Mouse (Mus musculus) right cerebral cortex, postnatal 10 days (tissue): ENCODE results near the gene Crcp.
A peak's percentile ranks its signal among the peaks of the same experiment; 100 is the strongest.
"Not testable (repeated sequence)": the region's sequence is repeated elsewhere in the genome, so short reads cannot be mapped to it uniquely, and the experiment has no call there.

ENCODE experiments used
- DNase-seq, 2 experiments: peaks; one replicate each; pipeline ENCODE4 v3.0.0; 2021; ENCODE audit warnings: low spot score in 2 of 2

Gene Crcp

GRCm38 (mm10) chr5:130023767-130024539, 5.1 kb upstream of the Crcp start:
- DNase-seq = peak; percentile 83 to 87

GRCm38 (mm10) chr5:130027134-130027533, 2.0 kb upstream of the Crcp start:
- DNase-seq = no peak

GRCm38 (mm10) chr5:130027696-130028095, 1.4 kb upstream of the Crcp start:
- no peak for DNase-seq

DNA sequence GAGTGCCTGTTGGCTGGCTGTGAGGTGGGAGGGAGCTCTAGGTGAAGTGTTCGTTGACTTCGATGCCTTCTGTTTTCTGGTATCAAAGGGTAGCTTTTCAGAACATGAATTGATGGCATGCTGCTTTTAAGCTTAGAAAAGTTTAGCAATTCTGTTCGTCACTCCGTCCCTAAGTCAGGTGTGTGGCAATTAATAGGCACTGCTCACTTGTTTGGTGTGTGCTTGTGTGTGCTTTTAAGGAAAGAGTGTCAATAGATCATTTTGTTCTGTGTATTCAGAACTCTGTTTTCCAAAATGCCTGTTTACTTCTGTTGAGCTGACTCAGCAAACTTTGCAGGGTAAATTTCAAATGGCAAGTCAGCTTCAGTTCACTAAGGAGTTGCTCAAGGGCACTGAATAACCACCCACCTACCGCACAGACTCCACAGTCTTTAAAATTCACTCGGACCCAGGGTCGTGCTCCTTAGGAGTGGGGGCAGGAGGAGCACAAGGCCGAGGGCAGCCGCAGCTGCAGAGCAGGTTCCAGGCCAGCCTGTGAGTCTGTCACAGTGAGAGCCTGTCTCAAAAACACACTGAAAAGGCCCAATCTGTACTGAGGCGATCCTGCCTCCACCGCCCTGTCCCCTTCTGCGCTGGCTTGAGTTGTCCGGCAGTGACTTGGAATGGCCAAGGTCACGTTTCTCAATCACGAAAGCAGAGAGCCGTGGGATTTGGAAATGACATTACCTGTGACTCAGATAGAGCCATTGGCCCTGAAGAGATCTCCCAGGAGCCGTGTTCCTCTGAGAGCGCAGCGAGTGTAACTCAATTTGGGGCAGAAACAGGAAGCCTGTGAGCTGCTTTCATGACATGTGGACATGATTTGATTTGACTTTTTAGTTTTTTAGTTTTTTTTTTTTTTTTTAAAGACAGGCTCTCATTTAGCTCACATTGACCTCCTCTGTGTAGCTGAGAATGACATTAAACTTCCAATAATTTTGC, 2.6 kb downstream of the Crcp start:
- DNase-seq = no peak

GRCm38 (mm10) chr5:130033869-130034268, 4.8 kb downstream of the Crcp start:
- no peak for DNase-seq

GRCm38 (mm10) chr5:130036300-130036699, 7.2 kb downstream of the Crcp start:
- not testable (repeated sequence) for DNase-seq

DNA sequence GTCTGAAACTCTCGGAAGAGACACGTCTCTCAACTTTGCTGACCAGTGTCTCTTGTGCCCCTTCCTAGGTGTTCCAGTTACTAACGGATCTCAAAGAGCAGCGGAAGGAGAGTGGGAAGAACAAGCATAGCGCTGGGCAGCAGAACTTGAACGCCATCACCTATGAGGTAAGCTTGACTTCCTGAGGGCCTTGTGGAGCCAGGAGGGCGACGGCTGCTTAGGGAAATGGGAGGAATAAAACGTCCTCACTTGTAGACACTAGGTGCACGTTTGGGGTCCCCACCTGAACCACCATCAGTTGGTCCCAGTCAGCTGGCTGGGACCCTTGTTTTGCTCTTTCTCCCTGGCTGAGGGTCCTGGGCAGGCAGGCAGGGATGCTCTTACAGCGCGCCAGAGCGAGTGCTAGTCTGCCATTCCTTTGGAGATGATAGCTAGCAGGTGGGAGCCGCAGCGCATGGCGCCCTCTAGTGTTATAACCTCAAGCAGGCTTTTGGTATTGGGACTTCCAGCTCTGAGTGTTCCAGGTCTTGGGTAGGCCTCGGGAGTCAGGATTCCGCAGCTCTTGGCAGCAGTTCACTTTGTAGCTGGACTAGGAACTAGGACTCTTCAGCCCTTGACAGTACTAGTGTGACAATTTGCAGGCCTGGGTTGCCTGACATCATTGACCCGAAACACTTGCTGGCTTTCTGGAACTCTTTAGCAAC, 8.8 kb downstream of the Crcp start:
- peak; percentile 58 to 65 for DNase-seq

- DNase-seq = no peak
Observed at GRCm38 (mm10) chr5:130040797-130041196, 11.7 kb downstream of the Crcp start.

DNA sequence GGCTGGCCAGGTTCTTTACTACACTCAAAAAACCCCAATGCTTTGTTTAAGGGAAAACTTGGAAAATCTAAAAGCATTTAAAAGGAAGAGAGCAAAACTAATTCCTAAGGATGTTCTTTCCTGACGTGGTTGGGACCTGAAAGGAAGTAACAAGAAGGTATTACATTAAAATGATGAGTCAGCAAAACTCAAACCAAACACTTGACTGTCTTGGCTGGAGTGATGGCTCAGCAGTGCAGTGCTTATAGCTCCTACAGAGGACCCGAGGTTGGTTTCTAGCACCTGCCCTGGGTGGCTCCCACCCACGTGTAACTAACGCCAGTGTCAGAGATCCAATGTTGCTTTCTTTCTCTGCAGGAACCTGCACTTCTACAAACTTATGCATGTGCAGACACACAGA, 12.2 kb downstream of the Crcp start:
- DNase-seq = no peak

DNA sequence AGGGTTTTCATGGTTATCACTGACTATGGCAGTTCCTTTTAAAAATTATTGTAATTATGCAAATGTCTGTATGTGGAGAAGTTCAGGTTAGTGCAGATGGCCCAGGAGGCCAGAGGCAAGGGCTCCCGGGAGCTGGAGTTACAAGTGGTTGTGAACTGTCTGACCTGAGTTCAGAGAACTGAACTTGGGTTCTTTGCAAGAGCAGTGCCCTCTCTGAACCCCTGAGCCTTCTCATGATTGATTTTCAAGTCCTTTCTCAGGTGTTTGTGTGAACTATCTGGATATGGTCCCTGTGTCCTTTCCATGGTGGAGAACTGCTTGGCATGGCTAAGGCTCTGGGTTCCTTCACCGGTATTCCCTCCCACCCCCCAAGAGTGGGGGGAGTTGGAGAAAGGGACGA, 14.7 kb downstream of the Crcp start:
- DNase-seq = no peak

- DNase-seq = peak; percentile 59 to 63
Observed at GRCm38 (mm10) chr5:130044201-130044695, 15.2 kb downstream of the Crcp start.

GRCm38 (mm10) chr5:130046100-130046499, 17.0 kb downstream of the Crcp start:
- no peak for DNase-seq

- DNase-seq = no peak
Observed at GRCm38 (mm10) chr5:130046589-130046988, 17.5 kb downstream of the Crcp start.

DNA sequence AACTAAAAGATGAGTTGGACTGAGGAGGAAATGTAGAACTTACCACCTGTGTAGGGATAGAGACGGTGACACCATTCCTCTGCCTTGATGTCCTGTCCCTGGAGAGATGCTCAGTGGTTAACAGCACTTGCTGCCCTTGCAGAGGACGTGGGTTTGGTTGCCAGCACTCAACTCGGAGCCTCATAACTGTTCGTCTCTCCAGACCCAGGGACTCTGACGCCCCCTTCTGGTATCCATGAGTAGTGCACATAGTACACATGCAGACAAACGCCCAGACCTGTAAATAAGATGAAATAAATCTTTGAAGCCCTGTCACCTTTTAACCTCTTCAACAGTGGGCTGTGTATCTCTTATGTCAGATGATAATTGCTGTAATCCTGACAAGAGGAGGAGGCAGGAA, 17.9 kb downstream of the Crcp start:
- DNase-seq = no peak

DNA sequence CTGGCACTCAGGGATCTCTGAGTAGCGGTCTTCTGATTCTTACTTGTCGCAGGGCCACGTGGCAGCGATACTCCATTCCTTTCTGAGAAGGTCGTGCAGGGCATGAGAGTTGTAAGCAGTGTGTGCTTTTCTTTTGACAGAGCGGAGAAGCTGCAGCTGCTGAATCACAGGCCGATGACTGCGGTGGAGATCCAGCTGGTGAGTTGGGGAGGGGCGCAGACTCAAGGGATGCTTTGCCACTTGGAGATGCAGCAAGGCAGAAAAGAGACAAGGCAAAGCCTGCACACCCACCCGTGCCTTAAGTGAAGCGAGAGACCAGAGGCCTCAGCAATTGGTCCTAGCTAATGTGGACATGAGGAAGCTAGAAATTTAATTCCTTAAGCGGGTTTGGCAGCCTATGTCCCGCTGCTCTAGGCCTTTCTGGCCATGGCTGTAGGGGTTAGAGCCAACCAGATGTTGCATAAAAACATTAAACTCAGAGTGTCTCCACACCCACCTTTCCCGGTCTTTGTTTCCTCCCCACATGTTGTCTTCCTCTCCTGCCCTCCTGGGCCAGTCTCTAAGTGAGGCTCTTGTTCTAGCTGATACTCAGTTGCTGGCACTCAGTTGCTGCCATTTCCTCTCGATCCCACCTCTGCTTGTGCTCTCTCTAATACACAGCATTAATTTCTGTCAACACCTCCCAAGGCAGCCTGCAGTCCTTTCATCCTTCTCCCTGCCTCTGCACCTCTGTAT, 19.9 kb downstream of the Crcp start:
- no peak for DNase-seq

DNA sequence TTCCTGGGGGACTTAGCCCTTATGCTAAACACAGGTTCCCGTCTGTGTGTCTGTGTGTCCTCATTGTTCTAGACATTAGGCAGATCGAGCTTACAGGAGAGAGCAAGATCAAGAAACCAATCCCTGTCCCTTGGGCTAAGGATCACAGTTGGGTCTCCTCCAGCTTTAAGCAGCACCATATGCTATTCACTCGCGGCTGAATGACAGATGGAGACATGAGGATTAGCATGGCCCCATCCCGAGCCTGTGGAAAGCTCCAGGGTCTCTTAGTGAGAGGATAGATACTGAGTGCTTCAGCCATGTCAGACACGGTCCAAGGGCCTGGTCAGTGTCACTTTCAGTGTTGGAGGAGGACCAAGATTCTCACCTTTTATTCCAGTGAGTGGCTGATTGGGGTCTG, 21.3 kb downstream of the Crcp start:
- DNase-seq = no peak

DNA sequence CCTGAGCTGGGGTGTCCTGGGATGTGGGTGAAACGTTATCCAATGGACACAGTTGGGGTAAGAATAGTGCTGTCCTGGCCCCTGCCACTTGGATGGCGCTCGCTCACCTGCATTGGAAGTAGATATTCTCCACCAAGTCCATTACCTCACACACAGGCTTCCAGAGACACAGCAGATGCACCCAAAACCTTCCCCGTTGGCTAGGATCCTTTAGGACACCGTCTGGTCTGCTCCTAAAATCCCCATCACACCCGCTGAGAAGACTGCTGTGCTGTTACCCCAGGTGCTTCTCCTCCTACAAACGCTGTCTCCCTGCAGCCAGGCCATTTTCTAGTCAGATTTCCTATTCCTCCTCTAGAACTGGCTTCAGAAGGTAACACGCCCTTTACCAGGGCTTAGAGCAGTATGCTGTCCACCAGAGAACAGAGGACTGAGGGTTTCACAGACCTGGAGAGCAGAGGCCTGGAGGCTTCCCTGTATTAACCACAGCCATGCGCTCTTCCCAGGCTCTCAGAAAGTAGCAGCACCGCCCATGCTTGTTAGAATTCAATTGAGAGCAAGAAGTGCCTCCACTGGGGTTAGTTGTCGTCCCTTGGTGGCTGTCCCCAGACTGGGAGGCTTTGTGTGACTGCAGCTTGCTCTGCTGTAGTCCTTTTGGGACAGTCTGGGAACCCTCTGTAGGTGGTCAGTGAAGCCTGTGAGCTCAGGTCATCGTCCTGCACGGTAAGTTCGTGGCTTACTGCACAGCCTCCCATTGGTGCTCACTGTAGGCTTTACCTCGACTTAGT, 22.2 kb downstream of the Crcp start:
- no peak for DNase-seq

- peak in 1 of 2 experiments; percentile 46 for DNase-seq
Observed at GRCm38 (mm10) chr5:130052510-130052909, 23.4 kb downstream of the Crcp start.

DNA sequence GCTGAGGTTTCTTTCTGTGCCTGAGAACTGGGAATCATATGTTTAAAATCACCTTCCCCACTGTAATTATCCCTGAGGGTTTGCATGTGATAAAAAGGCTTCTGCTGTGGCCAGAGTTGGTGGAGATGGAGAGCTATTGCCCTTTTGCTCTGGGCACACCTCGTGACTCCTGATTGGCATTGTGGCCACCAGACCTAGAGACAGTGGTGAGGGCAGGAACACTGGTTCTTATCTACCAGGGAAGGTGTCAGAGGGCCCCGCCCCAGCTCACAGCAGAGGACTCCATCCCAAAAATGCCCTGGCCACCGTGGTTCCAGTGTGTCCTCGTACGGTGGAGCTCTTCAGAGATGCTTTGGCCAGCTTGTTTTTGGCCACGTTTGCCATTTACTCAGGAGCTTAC, 23.9 kb downstream of the Crcp start:
- DNase-seq = no peak

DNA sequence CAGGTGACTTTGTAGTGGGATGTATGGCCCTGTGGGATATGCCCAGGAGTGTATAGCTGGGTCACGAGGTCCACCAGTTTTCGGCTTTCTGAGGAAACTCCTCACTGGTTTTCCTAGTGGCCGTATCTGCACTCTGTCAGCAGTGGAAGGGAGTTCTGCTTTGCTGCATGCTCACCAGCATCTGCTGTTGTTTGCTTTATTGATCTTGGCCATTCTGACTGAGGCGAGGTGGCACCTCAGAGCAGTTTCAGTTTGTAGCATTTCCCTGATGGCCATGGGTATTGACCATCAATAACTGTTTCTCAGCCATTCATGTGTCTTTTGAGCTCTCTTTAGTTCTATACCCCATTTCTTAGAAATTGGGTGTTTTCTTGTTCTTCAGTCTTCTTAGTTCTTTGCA, 26.6 kb downstream of the Crcp start:
- DNase-seq = no peak
